Mouse (Mus musculus) adrenal gland (tissue): Measurements from ENCODE around the gene Usp6nl.

Experiments
- intact Hi-C: fragments of 180-260 bp; cut with DNase I; formaldehyde crosslinking; loops from one replicate; pipeline ENCODE4 v1.15.1; 2025

The Usp6nl gene

DNA sequence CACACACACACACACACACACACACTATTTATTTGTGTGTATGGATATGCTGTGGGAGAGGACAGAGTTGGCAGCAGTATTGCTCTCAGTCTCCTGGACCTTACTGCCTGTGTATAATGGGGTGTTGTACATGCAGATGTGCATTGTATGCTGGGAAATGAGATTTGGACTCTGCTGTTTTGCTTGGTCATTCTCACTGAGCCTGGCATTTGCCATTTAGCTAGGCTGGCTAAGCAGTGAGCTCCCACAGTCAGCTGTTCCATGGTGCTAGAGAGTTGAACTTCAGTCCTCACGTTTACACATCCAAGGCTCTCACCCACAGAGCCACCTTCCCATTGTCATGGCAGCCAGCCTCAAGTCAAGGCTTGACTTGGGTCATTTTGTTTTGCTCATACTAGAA lies 90.2 kb downstream of the Usp6nl start:
- intact Hi-C loops, result no loop called here

DNA sequence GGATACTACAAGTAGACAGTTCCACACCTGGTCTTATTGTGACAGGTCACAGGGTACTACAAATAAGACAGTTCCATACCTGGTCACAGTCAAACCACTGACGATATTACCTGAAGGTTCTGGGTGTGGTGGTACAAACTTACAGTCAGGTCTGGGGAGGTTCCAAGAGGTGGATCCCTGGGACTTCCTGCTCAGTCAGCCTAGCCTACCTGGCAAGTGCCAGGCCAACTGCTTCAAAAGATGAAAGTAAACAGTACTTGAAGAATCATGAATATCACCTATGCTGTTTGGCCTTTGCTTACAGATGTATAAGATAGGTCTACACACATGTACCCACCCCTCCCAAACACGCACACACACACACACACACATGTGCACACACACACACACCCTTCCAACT lies 91.3 kb downstream of the Usp6nl start:
- intact Hi-C loops, result no loop called here

DNA sequence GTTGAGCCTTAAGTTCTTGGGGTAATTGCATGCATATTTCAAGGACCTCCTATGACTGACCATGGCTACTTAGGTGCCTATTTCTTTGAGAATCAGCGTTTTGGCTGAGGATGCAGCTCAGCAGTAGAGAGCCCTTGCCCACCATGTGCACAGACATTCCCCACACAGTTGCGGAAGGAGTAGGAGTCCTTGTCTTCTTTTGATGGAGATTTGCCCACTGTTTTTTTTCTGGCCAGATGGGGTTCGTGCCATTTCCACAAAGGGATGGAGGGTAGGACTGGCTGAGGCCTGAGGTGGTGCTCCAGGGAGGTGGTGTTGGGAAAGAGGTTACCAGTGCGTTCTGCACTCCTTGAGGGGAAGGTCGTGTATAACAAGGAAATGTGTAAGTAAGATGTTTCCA lies 91.9 kb downstream of the Usp6nl start:
- intact Hi-C loops, result no loop called here

DNA sequence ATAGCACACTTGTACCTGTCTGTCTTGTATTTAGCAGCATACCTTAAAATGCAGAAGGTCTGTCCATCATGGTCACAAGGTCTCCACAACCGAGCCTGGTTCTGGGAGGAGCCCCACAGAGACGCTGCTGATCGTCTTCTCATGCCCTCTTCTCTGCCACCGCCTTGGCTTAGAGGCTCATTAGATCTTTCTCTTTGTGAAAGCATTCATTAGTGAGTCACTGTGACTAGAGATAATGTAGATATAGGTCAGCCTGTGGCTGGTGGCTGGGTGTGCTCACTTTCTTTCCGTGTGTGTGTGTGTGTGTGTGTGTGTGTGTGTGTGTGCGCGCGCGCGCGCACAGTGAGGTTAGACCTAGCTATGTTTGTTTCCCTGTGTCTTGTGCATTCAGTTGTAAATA lies 94.7 kb downstream of the Usp6nl start:
- intact Hi-C loops, result no loop called here

DNA sequence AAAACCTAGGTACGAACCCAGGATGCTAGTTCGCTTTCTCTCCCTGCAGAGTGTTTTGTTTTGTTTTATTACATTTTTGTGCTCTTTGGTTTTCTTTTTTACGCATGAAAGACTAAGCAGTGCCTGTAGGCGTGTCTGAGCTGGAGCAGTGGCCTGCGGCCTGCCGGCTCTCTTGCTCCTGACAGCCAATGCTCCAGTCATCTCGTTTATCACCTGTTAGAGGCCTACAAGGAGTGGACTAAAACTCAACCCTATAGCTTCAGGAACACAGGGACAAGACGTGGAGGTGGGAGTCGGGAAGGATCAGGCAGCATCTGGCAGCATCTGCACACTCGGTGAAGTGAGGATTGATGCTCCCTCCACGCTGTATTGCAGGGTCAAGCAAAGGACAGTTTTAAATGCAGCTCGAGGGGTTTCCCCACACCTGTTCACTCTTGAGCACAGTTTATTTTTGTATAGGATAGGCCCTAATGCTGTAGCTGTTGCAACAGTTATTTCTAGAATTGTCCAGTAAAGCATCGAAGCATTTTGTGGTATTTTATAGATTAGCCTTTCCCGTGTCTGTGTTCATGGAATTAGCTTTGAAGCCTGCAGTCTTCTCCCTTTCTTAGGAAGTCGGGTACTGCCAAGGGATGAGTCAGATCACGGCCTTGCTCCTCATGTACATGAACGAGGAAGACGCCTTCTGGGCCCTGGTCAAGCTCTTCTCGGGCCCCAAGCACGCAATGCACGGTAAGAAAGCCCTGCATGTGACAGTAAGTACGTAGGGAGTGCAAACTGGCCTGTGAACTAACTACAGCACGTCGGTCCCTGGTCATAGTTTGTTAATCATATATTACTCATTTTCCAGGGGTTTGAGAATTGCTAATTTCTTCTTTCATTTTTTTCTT lies 101.4 kb downstream of the Usp6nl start:
- intact Hi-C loops, result no loop called here

DNA sequence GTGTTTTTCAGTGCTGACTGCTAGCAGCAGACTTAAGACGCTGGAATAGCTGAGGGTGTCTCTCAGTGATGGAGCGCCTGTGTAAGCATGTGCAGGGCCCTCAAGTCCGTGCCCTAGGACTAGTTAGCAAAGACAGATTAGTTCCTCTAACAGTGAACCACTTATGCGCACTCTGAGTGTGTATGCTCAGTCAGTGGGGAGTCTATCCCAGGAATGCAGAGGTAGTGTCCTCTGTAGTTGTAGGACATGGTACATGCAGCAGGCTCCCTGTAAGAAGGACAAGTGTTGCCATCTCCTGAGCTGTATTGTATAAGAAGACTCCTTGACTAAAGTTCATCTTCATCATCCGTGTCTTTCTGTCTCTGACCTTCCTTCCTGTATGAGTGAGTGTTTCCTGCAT lies 102.4 kb downstream of the Usp6nl start:
- intact Hi-C loops, result no loop called here

DNA sequence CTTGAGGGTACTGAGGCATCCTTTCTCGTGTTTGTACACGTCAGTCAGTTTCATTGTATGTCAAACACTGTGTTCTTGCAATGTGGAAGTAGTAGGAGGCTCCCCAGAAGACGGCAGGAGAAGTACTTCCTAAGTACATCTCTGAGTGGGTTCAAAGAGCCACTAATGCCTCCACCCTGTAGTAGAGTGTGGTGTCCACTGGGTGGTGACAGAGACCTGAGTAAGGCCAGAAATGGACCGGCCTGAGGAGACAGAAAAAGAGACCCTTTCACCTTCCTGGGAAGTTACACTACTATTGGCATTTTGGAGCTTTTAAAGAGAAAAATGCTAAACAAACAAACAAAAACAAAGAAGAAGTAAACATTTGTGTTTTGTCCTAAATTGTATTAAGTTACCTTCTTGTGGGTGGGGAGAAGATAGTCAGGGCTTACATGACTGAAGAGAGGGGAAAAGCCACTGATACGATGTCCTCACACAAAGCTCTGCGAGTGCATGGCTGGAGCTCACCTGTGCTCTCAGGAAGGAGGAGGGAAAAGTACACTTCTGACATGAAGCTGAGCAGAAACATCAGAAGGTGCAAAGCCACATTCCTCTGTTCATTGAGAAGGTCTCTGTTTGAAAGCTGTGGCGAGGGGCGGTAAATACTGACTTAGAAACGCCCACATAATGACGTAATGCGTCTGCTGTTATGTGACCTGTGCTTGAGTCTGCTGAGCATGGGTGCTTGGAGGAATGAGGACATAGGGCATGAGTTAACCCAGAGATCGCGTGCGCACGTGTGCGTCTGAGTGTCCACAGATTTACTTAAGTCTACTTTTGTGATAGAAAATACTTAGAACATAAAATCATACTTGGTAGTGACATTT lies 113.9 kb downstream of the Usp6nl start:
- intact Hi-C loops, result loop anchor here (5.0 kb wide), 1 partner anchor 36 kb away; no protein-coding TSS in a partner anchor

DNA sequence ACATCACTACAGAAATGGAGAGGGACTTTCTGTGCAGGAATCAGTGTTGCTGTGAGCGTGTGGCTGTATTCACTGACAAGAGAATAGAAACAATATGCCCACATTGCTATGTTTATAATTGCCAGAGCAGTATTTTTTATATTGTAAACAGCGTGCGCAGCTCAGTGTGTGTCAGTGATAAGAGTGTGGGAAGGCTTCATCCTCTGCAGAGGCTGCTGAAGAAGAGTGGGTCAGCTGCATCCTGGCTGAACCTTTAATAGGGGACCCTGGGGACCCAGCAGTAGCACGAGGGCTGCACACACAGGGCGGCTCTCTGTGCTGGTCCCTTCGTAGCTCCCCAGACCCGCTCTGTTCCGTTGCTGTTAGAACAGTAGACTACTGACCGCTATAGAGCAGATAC lies 119.2 kb downstream of the Usp6nl start:
- intact Hi-C loops, result no loop called here

DNA sequence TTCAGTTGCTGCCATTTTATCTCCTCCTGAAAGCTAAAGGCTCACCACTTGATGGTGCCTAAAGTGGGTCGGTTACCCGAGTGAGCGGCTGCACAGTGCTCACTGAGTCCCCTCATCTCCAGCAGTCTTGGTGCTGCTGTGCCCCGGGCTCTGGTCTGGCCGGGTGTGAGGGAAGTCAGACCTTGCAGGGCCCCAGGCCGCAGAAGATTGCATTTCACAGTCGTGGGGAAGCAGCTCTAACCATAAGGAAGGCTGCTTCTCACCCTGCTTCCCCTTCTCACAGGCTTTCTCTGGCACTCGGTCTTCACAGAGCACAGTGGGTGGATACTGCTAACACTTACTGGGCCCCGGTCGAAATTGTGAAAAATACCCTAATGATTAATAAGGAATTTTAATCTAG lies 119.8 kb downstream of the Usp6nl start:
- intact Hi-C loops, result no loop called here

DNA sequence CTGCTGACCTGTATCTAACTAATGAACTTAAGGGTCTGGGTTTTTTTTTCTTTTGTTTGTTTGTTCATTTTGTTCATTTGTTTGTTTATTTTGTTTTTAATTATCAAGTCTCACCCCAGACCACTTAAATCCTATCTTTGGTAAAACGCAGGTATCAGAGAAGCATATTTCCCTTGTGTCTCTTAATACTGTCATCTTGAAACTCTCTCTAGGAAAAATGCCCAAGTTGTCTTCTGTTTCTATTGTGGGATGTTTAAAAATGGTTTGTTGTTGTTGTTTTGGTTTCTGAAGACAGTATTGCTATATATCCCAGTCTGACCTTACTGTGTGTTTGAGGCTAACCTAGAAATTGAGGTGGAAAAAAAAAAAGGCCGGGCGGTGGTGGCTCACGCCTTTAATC lies 121.5 kb downstream of the Usp6nl start:
- intact Hi-C loops, result no loop called here

DNA sequence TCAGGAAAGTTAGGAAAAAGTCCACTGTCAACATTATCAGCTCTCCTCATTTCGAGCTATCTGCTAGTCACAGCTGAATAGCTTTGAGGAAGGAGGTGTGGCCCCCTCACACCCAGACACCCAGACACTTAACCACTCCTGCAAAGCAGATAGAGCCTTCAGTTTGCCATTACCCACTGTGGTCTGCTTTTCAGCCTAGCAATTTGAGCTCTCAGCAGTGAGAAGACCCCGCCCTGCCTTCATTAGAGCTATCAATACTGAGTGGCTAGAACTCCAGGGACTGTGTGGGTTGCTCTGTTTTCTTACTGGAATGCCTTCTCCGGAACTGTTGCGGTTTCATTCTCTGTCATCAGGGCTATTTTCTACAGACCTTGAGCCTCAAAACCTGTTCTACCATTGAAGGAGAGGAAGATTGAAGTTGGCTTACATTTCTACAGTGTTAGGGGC lies 122.3 kb downstream of the Usp6nl start:
- intact Hi-C loops, result no loop called here

DNA sequence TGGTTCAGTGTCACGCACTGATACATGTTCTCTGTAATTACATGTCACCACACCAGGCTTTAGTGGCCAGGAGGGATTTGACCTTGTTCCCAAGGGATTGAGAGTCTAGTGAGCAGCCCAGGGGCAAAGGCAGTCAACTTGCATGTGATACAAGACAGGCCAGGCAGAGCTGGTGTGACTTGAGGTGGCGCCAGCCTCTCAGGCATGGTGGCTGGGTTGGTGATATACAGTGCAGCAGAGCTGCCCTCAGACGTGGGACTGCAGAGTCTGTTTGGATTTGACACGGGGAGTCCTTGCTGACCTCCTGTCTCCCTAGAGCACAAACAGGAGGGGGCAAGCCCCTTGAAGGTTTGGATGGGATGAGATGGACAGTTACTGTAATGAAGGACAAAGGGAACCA lies 123.4 kb downstream of the Usp6nl start:
- intact Hi-C loops, result no loop called here

DNA sequence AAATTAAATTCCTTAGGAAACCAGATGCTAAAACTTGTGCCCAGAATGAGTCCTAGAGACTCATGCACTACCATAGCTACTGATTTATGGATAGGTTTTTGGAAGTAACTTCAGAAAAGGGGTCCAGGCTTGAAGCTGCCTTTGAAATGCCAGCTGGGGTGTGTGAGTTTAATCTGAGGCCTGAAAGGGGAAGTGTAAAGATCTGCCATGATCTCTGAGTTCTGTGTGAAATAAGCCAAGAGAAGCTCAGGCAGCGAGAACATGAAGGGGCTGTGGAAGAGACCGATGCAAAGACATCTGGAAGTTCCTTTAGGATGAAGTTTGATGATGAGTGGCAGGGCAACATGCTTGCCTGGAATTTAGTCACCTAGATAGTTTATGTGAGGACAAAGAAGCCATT lies 126.4 kb downstream of the Usp6nl start:
- intact Hi-C loops, result no loop called here

DNA sequence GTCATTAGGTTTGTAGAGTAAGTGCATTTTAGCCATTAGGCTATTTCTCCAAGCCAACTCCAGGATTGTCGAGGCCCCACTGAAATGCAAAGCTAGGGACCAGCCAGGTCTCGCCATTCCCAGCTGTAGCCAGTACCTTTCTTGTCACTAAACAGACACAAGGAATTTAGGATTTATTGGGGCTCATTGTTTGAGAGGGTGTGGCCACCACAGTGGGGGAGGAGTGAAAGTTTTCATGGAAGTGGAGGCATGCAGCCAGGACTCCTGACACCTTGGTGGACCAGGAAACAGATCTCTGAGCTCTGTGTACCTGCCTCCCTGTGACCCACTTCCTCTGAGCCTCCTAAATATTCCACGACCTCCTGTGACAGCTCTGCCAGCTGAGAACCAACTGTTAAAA lies 127.2 kb downstream of the Usp6nl start:
- intact Hi-C loops, result no loop called here

DNA sequence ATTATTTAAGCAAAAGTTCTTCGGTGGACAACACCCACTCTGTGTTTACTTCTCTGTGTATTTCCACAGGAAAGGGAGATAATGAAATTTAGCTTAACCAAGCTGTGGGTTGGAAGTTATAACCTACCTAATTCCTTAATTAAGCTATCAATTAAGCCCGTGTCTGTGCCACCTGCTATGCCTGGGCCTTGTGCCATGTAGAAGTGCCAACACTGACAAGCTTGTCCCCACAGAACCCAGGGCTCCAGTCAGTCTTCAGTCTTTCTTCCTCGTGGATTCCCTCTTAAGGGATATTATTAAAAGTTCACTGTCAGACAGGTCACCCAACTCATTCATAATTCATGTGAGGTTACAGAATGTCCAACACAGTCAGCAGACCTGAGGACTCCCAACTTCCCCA lies 128.1 kb downstream of the Usp6nl start:
- intact Hi-C loops, result no loop called here

DNA sequence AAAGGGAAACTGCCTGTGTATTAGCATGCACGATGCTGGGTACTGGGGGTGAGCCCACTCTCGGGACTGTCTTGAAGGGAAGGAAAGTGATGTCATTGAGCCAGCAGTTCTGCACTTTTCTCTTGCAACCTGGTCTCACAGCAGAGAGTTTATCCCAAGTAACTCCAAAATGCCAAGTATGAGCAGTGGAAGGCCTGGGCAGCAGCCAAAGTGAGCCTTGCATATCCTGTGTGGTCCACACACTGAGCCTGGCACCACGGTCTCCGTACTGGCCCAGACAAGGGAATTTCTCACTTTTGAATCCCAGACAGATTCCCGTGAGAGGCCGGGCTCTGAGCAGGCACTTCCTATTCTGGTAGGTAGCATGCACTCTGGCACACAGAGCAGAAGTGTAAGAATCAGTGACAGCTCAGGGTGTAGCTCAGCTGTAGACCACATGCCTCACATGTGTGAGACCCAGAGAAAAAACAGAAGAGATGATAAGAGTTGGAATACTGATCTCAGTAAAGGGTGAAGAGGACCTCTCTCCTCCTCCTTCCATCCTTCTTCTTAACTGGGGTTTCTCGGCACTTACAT lies 132.6 kb downstream of the Usp6nl start:
- intact Hi-C loops, result no loop called here

DNA sequence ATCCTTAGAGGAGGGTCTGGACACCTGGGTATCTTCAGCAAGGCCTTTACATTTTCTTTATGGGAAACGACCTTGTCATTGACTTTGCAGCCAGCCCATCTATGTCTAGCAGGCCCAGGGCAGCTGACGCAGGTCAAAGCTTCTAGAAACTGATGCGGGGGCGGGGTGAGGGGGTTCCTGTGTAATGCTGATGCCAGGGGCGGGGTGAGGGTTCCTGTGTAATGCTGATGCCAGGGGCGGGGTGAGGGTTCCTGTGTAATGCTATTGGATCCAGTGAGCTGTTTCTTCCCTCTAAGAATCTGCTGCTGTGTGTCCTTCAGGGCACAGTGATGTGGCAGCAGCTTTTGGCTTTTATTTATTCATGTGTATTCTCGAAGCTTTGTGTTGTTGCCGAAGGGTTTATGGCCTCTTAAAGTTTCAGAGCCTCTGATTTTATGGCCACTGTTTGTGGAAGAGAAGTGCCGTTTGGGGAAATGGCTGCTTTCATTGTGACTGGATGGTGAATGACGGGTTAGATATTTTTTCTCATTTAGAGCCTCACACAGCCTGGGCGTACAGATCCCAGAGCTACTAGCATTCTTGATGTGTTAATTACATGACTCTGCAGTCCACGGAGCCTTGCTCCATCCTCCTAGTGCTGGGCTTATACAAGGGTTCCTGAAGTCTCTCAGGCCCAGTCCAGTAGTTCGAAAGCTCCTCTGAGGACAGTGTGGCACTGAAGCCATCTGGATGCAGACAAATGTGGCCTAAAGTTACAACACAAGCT lies 137.0 kb downstream of the Usp6nl start:
- intact Hi-C loops, result no loop called here

DNA sequence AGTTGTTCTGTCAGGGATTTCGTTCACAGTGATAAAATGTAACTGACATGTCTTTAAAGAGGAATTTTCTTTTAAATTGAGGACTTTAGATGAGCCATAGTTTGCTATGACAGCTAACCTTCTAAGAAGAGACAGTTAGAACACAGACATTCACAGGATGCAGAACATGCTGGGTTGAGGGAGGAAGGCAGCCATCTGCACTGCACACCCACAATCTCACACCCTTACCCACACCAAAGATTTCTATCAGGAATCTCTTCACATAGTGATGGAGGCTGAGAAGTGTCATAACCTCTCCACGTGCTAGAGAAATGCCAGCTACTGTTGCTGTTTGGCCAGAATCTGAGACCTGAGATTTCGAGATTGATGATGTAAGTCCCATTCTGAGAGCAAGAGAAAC lies 139.8 kb downstream of the Usp6nl start:
- intact Hi-C loops, result no loop called here

DNA sequence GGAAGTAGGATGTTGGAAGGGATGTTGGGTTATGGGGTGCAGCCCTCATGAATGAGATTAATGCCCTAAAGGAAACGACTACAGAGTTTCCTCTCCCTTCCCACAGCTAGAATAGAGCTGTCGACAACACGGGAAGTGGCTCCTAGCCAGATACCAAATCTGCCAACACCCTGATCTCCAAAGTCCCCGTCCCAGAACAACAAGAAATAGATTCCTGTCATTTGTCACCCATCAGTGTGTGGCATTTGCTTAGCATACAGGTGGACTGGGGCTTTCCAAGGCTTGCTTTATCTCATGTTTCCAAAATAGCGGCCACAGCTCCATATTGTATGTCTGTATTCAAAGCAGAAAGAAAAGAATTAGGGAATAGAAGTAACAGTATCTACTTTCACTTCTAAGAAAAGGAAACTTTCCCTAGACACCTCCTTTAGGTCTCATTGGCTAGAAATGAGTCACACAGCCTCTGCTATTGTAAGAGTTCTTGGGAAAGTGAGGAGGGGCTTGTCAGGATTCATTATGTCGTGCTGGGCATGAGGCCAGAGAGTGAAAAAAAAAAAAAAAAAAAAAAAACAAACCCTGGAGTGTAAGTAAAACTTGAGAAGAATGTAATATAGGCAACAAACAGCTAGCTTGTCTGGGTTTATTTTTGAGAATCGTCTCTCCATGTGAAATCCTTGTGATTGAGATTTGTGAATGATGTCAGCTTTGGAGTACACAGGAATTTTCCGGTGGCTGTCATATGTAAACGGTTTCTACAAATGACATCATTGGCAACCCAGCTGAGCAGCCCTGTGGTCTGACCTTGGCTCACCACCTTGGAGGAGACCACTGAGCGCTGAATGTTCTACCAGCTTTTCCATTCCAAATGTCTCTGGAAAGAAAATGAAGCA lies 141.6 kb downstream of the Usp6nl start:
- intact Hi-C loops, result no loop called here

DNA sequence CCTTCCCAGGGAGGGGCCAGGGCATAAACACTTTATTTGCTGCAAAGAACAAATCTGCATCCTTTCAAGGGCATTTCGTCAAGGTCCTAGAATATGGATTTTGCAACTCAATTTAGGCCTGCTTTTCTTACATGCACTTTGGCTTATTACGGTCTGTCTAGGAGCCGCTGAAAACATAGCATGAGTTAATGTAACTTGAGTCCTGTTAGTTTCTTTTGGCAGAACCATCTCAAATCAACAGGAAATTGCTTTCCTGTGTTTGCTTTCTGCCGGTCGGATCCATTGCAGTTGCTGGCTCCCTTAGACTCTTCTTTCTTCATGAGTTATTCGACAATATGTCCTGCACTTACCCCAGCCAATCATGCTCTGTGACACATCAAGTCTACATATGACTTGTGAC lies 143.9 kb downstream of the Usp6nl start:
- intact Hi-C loops, result loop anchor here (5.0 kb wide), 1 partner anchor 249 kb away; no protein-coding TSS in a partner anchor
